Mouse (Mus musculus): ENCODE measurements around the gene Prss50. TPM values are rescaled to one million over a fixed set of nuclear protein-coding genes. Genes with fewer than 3 reads are reported as not detected.

Gene Prss50
- polyA plus RNA-seq, 1 experiment, result not detected

GRCm38 (mm10) chr9:110907201-110907837 is 49.6 kb downstream of the Prss50 start:
- no peak for DNase-seq (ENCODE audit: low read depth)

GRCm38 (mm10) chr9:110907838-110908630 is 50.3 kb downstream of the Prss50 start:
- DNase-seq (ENCODE audit: low read depth), result no peak

DNA sequence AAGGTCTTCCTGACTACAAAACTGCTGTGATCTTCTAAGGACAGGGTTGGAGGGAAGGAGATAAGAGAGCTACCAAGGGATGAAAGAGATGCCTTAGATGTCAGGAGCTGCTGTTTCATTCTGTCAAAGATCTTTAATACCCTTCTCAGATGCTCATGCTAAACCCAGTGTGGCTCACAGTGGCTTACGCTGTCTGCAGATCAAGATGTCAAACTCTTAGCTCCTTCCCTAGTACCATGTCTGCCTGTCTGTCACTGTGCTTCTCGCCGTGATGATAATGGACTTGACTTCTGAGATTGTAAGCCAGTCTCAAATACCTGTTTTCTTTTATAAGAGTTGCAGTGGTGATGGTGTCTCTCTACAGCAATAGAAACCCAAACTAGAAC is 50.9 kb downstream of the Prss50 start:
- no peak for DNase-seq (ENCODE audit: low read depth)

DNA sequence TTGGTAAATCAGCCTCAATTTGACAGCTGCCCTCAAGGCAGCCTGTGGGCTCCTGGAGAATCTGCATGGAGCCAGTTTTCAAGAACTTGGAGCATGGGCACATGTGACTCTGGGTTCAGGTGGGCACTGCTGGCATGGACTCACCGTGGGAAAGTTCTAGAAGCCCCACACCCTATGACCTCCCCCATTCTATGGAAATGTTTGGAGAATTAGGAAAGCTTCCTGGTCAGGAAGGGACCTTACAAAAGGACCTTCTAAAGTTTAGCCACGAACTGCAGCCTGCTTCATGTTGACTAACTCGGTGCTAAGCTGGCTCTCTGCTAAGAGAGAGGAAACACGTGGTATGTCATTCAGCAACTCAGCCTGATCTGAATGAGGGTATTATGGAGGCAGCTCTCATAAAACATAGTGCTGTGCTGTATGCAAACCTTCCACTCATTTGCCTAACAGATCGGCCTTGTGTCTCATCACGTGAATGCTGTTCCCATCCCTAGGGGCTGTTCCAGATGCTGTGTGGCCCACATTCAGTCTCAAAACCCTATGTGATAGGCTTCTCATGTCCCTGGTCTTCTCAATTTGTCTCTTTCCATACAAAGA is 51.7 kb downstream of the Prss50 start:
- DNase-seq (ENCODE audit: low read depth), result no peak

Other genes with a start within 250 kb of the Prss50 start
- gene Nradd, start 233.5 kb upstream of the Prss50 start, polyA plus RNA-seq (2012; rRNA removed), result 15.7 and 21.3 TPM in 2 replicates
- 18.7 and 23.3 TPM in 2 replicates for gene Nbeal2, start 203.8 kb upstream of the Prss50 start, polyA plus RNA-seq (2012; rRNA removed)
- 55.8 and 81.8 TPM in 2 replicates for gene Ccdc12, start 201.5 kb upstream of the Prss50 start, polyA plus RNA-seq (2012; rRNA removed)
- 0.63 TPM in 1 of 2 replicates, not detected in the other for gene Myl3, start 116.1 kb upstream of the Prss50 start, polyA plus RNA-seq (2012; rRNA removed)
- gene Pth1r, start 110.8 kb upstream of the Prss50 start, polyA plus RNA-seq (2012; rRNA removed), result 24.3 and 35.6 TPM in 2 replicates
- 0.07 and 0.19 TPM in 2 replicates for gene Prss42, start 59.8 kb upstream of the Prss50 start, polyA plus RNA-seq (2012; rRNA removed)
- not detected in 2 replicates for gene Prss44, start 44.0 kb upstream of the Prss50 start, polyA plus RNA-seq (2012; rRNA removed)
- gene Prss43, start 31.3 kb upstream of the Prss50 start, polyA plus RNA-seq (2012; rRNA removed), result 0.07 and 0.15 TPM in 2 replicates
- 0.36 TPM in 1 of 2 replicates, not detected in the other for gene Prss45, start 23.4 kb upstream of the Prss50 start, polyA plus RNA-seq (2012; rRNA removed)
- gene Prss46, start 13.5 kb upstream of the Prss50 start, polyA plus RNA-seq (2012; rRNA removed), result 0.15 and 0.24 TPM in 2 replicates
- 17.7 and 24.0 TPM in 2 replicates for gene Als2cl, start 21.9 kb downstream of the Prss50 start, polyA plus RNA-seq (2012; rRNA removed)
- 0.88 and 1.3 TPM in 2 replicates for gene Tmie, start 22.1 kb downstream of the Prss50 start, polyA plus RNA-seq (2012; rRNA removed)
- not detected in 2 replicates for gene Fam240a, start 58.9 kb downstream of the Prss50 start, polyA plus RNA-seq (2012; rRNA removed)
- gene Tdgf1, start 88.2 kb downstream of the Prss50 start, polyA plus RNA-seq (2012; rRNA removed), result 0.43 TPM in 1 of 2 replicates, not detected in the other
- gene Lrrc2, start 93.6 kb downstream of the Prss50 start, polyA plus RNA-seq (2012; rRNA removed), result 0.05 TPM in 1 of 2 replicates, not detected in the other
- gene Rtp3, start 132.6 kb downstream of the Prss50 start, polyA plus RNA-seq (2012; rRNA removed), result 4.6 and 4.7 TPM in 2 replicates
- 13.8 and 92.0 TPM in 2 replicates for gene Ltf, start 161.3 kb downstream of the Prss50 start, polyA plus RNA-seq (2012; rRNA removed)
- 3.1 and 5.0 TPM in 2 replicates for gene Ccrl2, start 199.6 kb downstream of the Prss50 start, polyA plus RNA-seq (2012; rRNA removed)

All from gonadal fat pad, adult 2 months (tissue).